ENCODE assay signal across 9 mouse cellular contexts in the genomic region with DNA sequence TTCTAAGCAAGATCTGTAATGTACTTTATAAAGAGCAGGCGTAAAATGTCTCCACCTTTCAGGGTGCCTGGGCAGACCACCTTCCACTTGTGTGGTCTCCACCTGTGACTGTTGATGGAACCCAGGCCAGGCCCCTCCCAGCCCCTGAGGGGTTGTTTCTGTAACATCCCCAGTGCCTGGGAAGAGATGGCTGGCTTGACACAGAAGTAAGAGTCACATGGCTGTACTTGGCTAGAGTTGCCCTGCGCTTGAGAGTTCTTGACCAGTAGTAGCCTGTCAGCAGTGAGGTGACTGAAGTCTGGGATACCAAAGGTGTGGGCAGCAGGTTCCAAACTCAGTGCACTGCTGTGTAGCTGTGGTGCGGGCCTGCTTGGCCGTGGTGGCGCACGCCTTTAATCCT. TPM values are rescaled to one million over a fixed set of nuclear protein-coding genes. Genes with fewer than 3 reads are reported as not detected.
DNase-seq lines count a peak whose midpoint lies in the region; ATAC-seq and TF ChIP-seq lines count a peak whose summit lies in the region.
"Had no signal": no experiment of that assay in that cellular context is flagged by ENCODE, and none has a peak within 500 bp of the region (broad histone marks: within the 10 kb centered on the region; RNA-seq: fewer than 3 reads in every experiment).

No protein-coding gene starts in this region.

- H3K4me2 ChIP-seq in heart, embryonic 11.5 days: peak overlapping the region; percentile 53; the same call in 1 of the 2 replicates
- peak overlapping the region; percentile 46 for H3K4me2 ChIP-seq in heart, postnatal 0 days (ENCODE audit: low read depth, low read length)
- H3K4me2 ChIP-seq in midbrain, embryonic 12.5 days (replicated peaks): peak overlapping the region; percentile 45

- no peak overlapping the region for H3K4me3 ChIP-seq in heart, embryonic 11.5 days (ENCODE audit: low read depth, low read length)
- H3K4me3 ChIP-seq in heart, postnatal 0 days (ENCODE audit: low read depth, low read length): no peak overlapping the region
- no peak overlapping the region for H3K4me3 ChIP-seq in midbrain, embryonic 12.5 days

- peak overlapping the region; percentile 96 for H3K27ac ChIP-seq in heart, embryonic 11.5 days (ENCODE audit: low read depth, low read length)
- peak overlapping the region; percentile 93 for H3K27ac ChIP-seq in heart, postnatal 0 days (ENCODE audit: low read depth)
- H3K27ac ChIP-seq in midbrain, embryonic 12.5 days (replicated peaks): peak overlapping the region; percentile 89

- no peak for ATAC-seq in heart, embryonic 11.5 days (replicated peaks; ENCODE audit: insufficient number of reproducible peaks, low FRiP score, low TSS enrichment)
- no peak for ATAC-seq in heart, postnatal 0 days (ENCODE audit: insufficient read depth, low read depth)
- no peak for ATAC-seq in midbrain, embryonic 12.5 days (ENCODE audit: low FRiP score, low read depth)

- H3K9ac ChIP-seq in heart, embryonic 11.5 days (ENCODE audit: low read depth, low read length): peak overlapping the region; percentile 61; the same call in 1 of the 2 replicates
- H3K9ac ChIP-seq in heart, postnatal 0 days (replicated peaks; ENCODE audit: low read depth, low read length): peak overlapping the region; percentile 39; the same call in 1 of the 2 replicates
- H3K9ac ChIP-seq in midbrain, embryonic 12.5 days (replicated peaks): no peak overlapping the region; the same call in 1 of the 2 replicates

- no peaks in the 10 kb centered on the region for H3K27me3 ChIP-seq in heart, embryonic 11.5 days (ENCODE audit: control insufficient read depth, insufficient read depth, low read length)
- H3K27me3 ChIP-seq in heart, postnatal 0 days (ENCODE audit: control insufficient read depth, insufficient read depth, low read length): no peaks in the 10 kb centered on the region
- H3K27me3 ChIP-seq in midbrain, embryonic 12.5 days: no peaks in the 10 kb centered on the region

- TF ChIP-seq EP300 in heart, postnatal 0 days (IDR thresholded peaks at IDR 0.05; ENCODE audit: low read depth): no peak

- WGBS in heart, embryonic 11.5 days (ENCODE audit: insufficient replicate concordance): 87% methylated on average over 6 of the region's 6 CpGs
- 72% methylated on average over 6 of the region's 6 CpGs for WGBS in heart, postnatal 0 days
- 94% methylated on average over 6 of the region's 6 CpGs for WGBS in midbrain, embryonic 12.5 days

- H3K9me3 ChIP-seq in heart, embryonic 11.5 days (replicated peaks; ENCODE audit: control insufficient read depth, low read length): no peaks in the 10 kb centered on the region
- no peaks in the 10 kb centered on the region for H3K9me3 ChIP-seq in heart, postnatal 0 days (replicated peaks; ENCODE audit: control insufficient read depth, low read length)
- no peaks in the 10 kb centered on the region for H3K9me3 ChIP-seq in midbrain, embryonic 12.5 days

- peaks cover 69% of the 10 kb centered on the region for H3K4me1 ChIP-seq in heart, embryonic 11.5 days (ENCODE audit: control insufficient read depth, insufficient read depth, low read length)
- H3K4me1 ChIP-seq in heart, postnatal 0 days (ENCODE audit: control insufficient read depth, insufficient read depth): peaks cover 71% of the 10 kb centered on the region
- peaks cover 57% of the 10 kb centered on the region for H3K4me1 ChIP-seq in midbrain, embryonic 12.5 days

- no peak for TF ChIP-seq CTCF in heart, postnatal 0 days (IDR thresholded peaks at IDR 0.05; ENCODE audit: low read depth)

- no peaks in the 10 kb centered on the region for H3K36me3 ChIP-seq in heart, embryonic 11.5 days (ENCODE audit: control insufficient read depth, insufficient read depth, low read length)
- no peaks in the 10 kb centered on the region for H3K36me3 ChIP-seq in heart, postnatal 0 days (replicated peaks; ENCODE audit: control insufficient read depth, insufficient read depth, low read length)
- H3K36me3 ChIP-seq in midbrain, embryonic 12.5 days: no peaks in the 10 kb centered on the region; the same call in 1 of the 2 replicates

- no peak for DNase-seq in heart, adult 8-10 months (ENCODE audit: low spot score)
- DNase-seq in R1 (ENCODE audit: low read depth, low spot score): peak; percentile 77
- no peak for DNase-seq in heart, postnatal 0 days (ENCODE audit: low spot score)
- no peak for DNase-seq in cerebellum, postnatal 36 days
- no peak for DNase-seq in cerebellum, adult 9-10 months
- no peak for DNase-seq in cerebellum, adult 8-10 months
- DNase-seq: gastrocnemius, postnatal 10 days had no signal

RNA-seq across cellular contexts. Expression of gene Prrc2b, which starts 24.6 kb away (rescaled TPM):
- polyA plus RNA-seq in heart, embryonic 11.5 days (2014; fragmentation: Nextera tagmentation; extraction: Ambion mirVana): 39.3 and 40.6 TPM in 2 replicates
- total RNA-seq in heart, adult 8-10 months (2022): 10 to 100 TPM; 83.5 to 94.1 (median 89.2) TPM
- 66.5 and 74.1 TPM in 2 replicates for total RNA-seq in heart, postnatal 0 days (2014; rRNA removed; ENCODE audit: low replicate concordance)
- polyA plus RNA-seq in heart, postnatal 0 days (2015; fragmentation: Nextera tagmentation; extraction: Ambion mirVana): 16.1 and 19.5 TPM in 2 replicates
- 99.1 and 121 TPM in 2 replicates for polyA plus RNA-seq in midbrain, embryonic 12.5 days (2016; fragmentation: Nextera tagmentation; extraction: Ambion mirVana)
